Mouse (Mus musculus): ENCODE measurements around the gene Pnliprp1.

Gene Pnliprp1

GRCm38 (mm10) chr19:58776461-58776860 is 47.8 kb downstream of the Pnliprp1 start:
- DNase-seq (ENCODE audit: low read depth, low spot score) = no peak

- DNase-seq (ENCODE audit: low read depth, low spot score) = no peak
These were observed 52.9 kb downstream of the Pnliprp1 start for GRCm38 (mm10) chr19:58781566-58781965.

GRCm38 (mm10) chr19:58783938-58784337 is 55.3 kb downstream of the Pnliprp1 start:
- DNase-seq (ENCODE audit: low read depth, low spot score) = no peak

- no peak for DNase-seq (ENCODE audit: low read depth, low spot score)
These were observed 60.5 kb downstream of the Pnliprp1 start for GRCm38 (mm10) chr19:58789194-58789593.

All from ZHBTc4 (cell line).